In genomic region chr15:31224806-31225642, GRCm38 (mm10) we compare ENCODE assay signal across 8 mouse cellular contexts. TPM values are rescaled to one million over a fixed set of nuclear protein-coding genes. Genes with fewer than 3 reads are reported as not detected.
DNase-seq lines count a peak whose midpoint lies in the region; ATAC-seq and TF ChIP-seq lines count a peak whose summit lies in the region.

No protein-coding gene starts in this region.

- H3K9ac ChIP-seq in heart, embryonic 12.5 days: peak overlapping the region; percentile 95
- H3K9ac ChIP-seq in heart, embryonic 15.5 days: peak overlapping the region; percentile 95
- peak overlapping the region; percentile 74 for H3K9ac ChIP-seq in midbrain, embryonic 12.5 days (replicated peaks)

- H3K27me3 ChIP-seq in heart, embryonic 12.5 days (replicated peaks): no peaks in the 10 kb centered on the region
- no peaks in the 10 kb centered on the region for H3K27me3 ChIP-seq in heart, embryonic 15.5 days
- H3K27me3 ChIP-seq in limb, embryonic 10.5 days (ENCODE audit: low read depth, poor library complexity, severe bottlenecking): no peaks in the 10 kb centered on the region
- no peaks in the 10 kb centered on the region for H3K27me3 ChIP-seq in midbrain, embryonic 12.5 days

- peak overlapping the region; percentile 78 for H3K4me2 ChIP-seq in heart, embryonic 12.5 days
- H3K4me2 ChIP-seq in heart, embryonic 15.5 days: peak overlapping the region; percentile 82
- H3K4me2 ChIP-seq in midbrain, embryonic 12.5 days (replicated peaks): peak overlapping the region; percentile 79

- peak overlapping the region; percentile 70 for H3K27ac ChIP-seq in heart, embryonic 12.5 days (ENCODE audit: poor library complexity, severe bottlenecking)
- H3K27ac ChIP-seq in bone marrow macrophage, adult 2 months (ENCODE audit: insufficient read depth, low read depth, low read length): peak overlapping the region; percentile 66
- H3K27ac ChIP-seq in heart, embryonic 15.5 days: peak overlapping the region; percentile 84
- H3K27ac ChIP-seq in limb, embryonic 10.5 days: peak overlapping the region; percentile 93
- no peak overlapping the region for H3K27ac ChIP-seq in midbrain, embryonic 12.5 days (replicated peaks)

- peak overlapping the region; percentile 91 for H3K4me3 ChIP-seq in heart, embryonic 12.5 days
- peak overlapping the region; percentile 86 for H3K4me3 ChIP-seq in bone marrow macrophage, adult 2 months (ENCODE audit: insufficient read depth, low read length)
- H3K4me3 ChIP-seq in heart, embryonic 15.5 days: peak overlapping the region; percentile 86
- peak overlapping the region; percentile 80 for H3K4me3 ChIP-seq in limb, embryonic 10.5 days
- peak overlapping the region; percentile 74 for H3K4me3 ChIP-seq in midbrain, embryonic 12.5 days

- DNase-seq in heart, postnatal 14 days: no peak
- peak; percentile 37 for DNase-seq in limb, embryonic 10.5 days (ENCODE audit: low spot score)
- no peak for DNase-seq in MN1 (ENCODE audit: low spot score)
- DNase-seq in layer of hippocampus, adult 18-20 months (ENCODE audit: low spot score in 2 of 2): no peak

- no peak for TF ChIP-seq CTCF in bone marrow macrophage, adult 2 months (IDR thresholded peaks at IDR 0.05; ENCODE audit: low read depth, low read length)

- H3K4me1 ChIP-seq in heart, embryonic 12.5 days (replicated peaks): peaks cover 25% of the 10 kb centered on the region
- peaks cover 23% of the 10 kb centered on the region for H3K4me1 ChIP-seq in bone marrow macrophage, adult 2 months (ENCODE audit: control insufficient read depth, insufficient read depth, low read length)
- peaks cover 16% of the 10 kb centered on the region; the same call in 1 of the 2 replicates for H3K4me1 ChIP-seq in heart, embryonic 15.5 days (replicated peaks)
- H3K4me1 ChIP-seq in limb, embryonic 10.5 days: peaks cover 16% of the 10 kb centered on the region
- peaks cover 14% of the 10 kb centered on the region; the same call in 1 of the 2 replicates for H3K4me1 ChIP-seq in midbrain, embryonic 12.5 days

- no peak for ATAC-seq in heart, embryonic 12.5 days (ENCODE audit: insufficient number of reproducible peaks, low FRiP score)
- no peak for ATAC-seq in heart, embryonic 15.5 days (replicated peaks; ENCODE audit: insufficient number of reproducible peaks, insufficient read depth, low FRiP score, low read depth)
- no peak for ATAC-seq in midbrain, embryonic 12.5 days (ENCODE audit: low FRiP score, low read depth)

- H3K9me3 ChIP-seq in heart, embryonic 12.5 days (replicated peaks): no peaks in the 10 kb centered on the region
- no peaks in the 10 kb centered on the region for H3K9me3 ChIP-seq in heart, embryonic 15.5 days (replicated peaks)
- no peaks in the 10 kb centered on the region for H3K9me3 ChIP-seq in limb, embryonic 10.5 days (replicated peaks)
- H3K9me3 ChIP-seq in midbrain, embryonic 12.5 days: no peaks in the 10 kb centered on the region

- intact Hi-C loops in heart, postnatal 14 days (cut with DNase I): no loop called here

- WGBS in heart, embryonic 12.5 days: 41% methylated on average over 13 of the region's 13 CpGs
- 35% methylated on average over 13 of the region's 13 CpGs for WGBS in heart, embryonic 15.5 days
- 44% methylated on average over 13 of the region's 13 CpGs for WGBS in limb, embryonic 10.5 days
- 47% methylated on average over 13 of the region's 13 CpGs for WGBS in midbrain, embryonic 12.5 days

- no peaks in the 10 kb centered on the region for H3K36me3 ChIP-seq in heart, embryonic 12.5 days
- H3K36me3 ChIP-seq in heart, embryonic 15.5 days: no peaks in the 10 kb centered on the region
- H3K36me3 ChIP-seq in limb, embryonic 10.5 days: no peaks in the 10 kb centered on the region
- H3K36me3 ChIP-seq in midbrain, embryonic 12.5 days: no peaks in the 10 kb centered on the region

- TF ChIP-seq POLR2A in bone marrow macrophage, adult 2 months (IDR thresholded peaks at IDR 0.05; ENCODE audit: borderline replicate concordance, low read depth, low read length): no peak

RNA-seq across cellular contexts. Expression of gene Dap, which starts 0.9 kb away (rescaled TPM):
- polyA plus RNA-seq in heart, embryonic 12.5 days (2016; fragmentation: Nextera tagmentation; extraction: Ambion mirVana): 51.6 and 59.1 TPM in 2 replicates
- 10 to 100 TPM; 22.7 to 22.9 TPM for total RNA-seq in heart, postnatal 14 days (2021)
- polyA plus RNA-seq in bone marrow macrophage, adult 2 months (2012; ENCODE audit: insufficient read depth, insufficient read length, missing spikeins): 121 and 132 TPM in 2 replicates
- 51.6 and 52.8 TPM in 2 replicates for polyA plus RNA-seq in heart, embryonic 15.5 days (2015; fragmentation: Nextera tagmentation; extraction: Ambion mirVana)
- 34.6 and 42.8 TPM in 2 replicates for polyA plus RNA-seq in limb, embryonic 10.5 days (2016; fragmentation: Nextera tagmentation; extraction: Ambion mirVana)
- 34.4 and 42.4 TPM in 2 replicates for polyA plus RNA-seq in midbrain, embryonic 12.5 days (2016; fragmentation: Nextera tagmentation; extraction: Ambion mirVana)
- total RNA-seq in layer of hippocampus, adult 18-20 months (2021): 1 to 10 TPM; 7.5 to 8.5 TPM
